Mouse (Mus musculus): ENCODE data around the gene Ccdc62. TPM values are rescaled to one million over a fixed set of nuclear protein-coding genes. Genes with fewer than 3 reads are reported as not detected.
A peak's percentile ranks its signal among the peaks of the same experiment; 100 is the strongest.

Gene Ccdc62
- polyA plus RNA-seq, 1 experiment from 2014 or later = 6.4 TPM

DNA sequence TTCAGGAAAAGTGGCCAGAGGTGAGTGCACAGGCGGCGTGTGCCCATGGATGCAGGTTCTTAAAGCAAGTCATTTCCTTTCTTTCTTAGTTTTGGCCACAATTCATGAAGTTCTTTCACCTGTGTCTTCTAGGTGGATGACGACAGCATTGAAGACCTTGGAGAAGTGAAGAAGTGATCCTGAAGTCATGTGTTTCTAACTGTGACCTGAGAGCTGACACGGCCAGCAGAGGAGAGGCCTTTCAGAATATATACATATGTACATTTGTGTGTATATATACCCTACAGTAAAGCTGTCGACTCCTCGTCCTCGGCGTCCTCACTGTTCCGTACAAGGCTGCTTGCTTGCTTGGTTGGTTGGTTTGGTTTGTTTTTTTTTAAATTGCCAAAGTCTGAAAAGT lies 3.4 kb upstream of the Ccdc62 start, which contains the start of gene Gm43518:
Gene Gm43518, plus strand, starts transcription at position 301 of the 400 bp plus-strand sequence.
- Histone ChIP-seq H3K27ac (ENCODE audit: low read depth, low read length) (no peak within 1 kb of the TSS), H3K9me3 (replicated peaks; ENCODE audit: control insufficient read depth, low read length) (no peaks in the 10 kb centered on the region), H3K4me1 (ENCODE audit: control insufficient read depth, insufficient read depth, low read length) (peaks cover 5% of the 10 kb centered on the region; the same call in 1 of the 2 replicates), H3K27me3 (ENCODE audit: control insufficient read depth, insufficient read depth, low read length) (no peaks in the 10 kb centered on the region), H3K36me3 (ENCODE audit: control insufficient read depth, insufficient read depth, low read length) (peaks cover 30% of the 10 kb centered on the region), H3K9ac (ENCODE audit: low read depth, low read length) (no peak within 1 kb of the TSS), H3K4me3 (ENCODE audit: low read depth, low read length) (no peak within 1 kb of the TSS), H3K4me2 (no peak within 1 kb of the TSS)
- ATAC-seq (replicated peaks; ENCODE audit: insufficient number of reproducible peaks, low FRiP score, low TSS enrichment) = no peak
- WGBS (ENCODE audit: insufficient replicate concordance) = 92% methylated on average over 9 of the region's 9 CpGs

DNA sequence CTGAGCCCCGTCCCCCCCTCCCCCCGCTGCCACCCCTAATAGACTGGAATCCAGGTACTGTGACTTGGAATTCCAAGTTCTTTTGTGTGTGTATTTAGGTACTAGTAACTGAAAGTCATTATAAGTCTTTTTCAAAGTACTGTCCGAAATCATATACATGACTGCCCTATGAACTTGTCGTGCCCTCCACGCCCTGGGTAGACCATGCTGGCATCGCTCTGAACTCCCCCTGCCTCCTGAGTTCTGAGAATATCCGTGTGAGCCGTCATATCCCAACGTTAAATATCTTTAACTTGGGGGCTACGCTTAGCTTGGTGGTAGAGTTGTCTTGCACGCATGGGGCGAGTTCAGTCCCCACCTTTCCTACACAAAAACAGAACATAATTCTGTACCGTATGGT lies 652 bp downstream of the Ccdc62 start:
- Histone ChIP-seq H3K4me1 (ENCODE audit: control insufficient read depth, insufficient read depth, low read length) (peaks cover 7% of the 10 kb centered on the region; the same call in 1 of the 2 replicates), H3K27me3 (ENCODE audit: control insufficient read depth, insufficient read depth, low read length) (no peaks in the 10 kb centered on the region), H3K27ac (ENCODE audit: low read depth, low read length) (no peak overlapping the region), H3K4me2 (peak overlapping the region; percentile 88), H3K9me3 (replicated peaks; ENCODE audit: control insufficient read depth, low read length) (no peaks in the 10 kb centered on the region), H3K4me3 (ENCODE audit: low read depth, low read length) (peak overlapping the region; percentile 77), H3K36me3 (ENCODE audit: control insufficient read depth, insufficient read depth, low read length) (peaks cover 15% of the 10 kb centered on the region), H3K9ac (ENCODE audit: low read depth, low read length) (peak overlapping the region; percentile 97)
- WGBS (ENCODE audit: insufficient replicate concordance) = 48% methylated on average over 13 of the region's 13 CpGs
- no peak for ATAC-seq (replicated peaks; ENCODE audit: insufficient number of reproducible peaks, low FRiP score, low TSS enrichment)

DNA sequence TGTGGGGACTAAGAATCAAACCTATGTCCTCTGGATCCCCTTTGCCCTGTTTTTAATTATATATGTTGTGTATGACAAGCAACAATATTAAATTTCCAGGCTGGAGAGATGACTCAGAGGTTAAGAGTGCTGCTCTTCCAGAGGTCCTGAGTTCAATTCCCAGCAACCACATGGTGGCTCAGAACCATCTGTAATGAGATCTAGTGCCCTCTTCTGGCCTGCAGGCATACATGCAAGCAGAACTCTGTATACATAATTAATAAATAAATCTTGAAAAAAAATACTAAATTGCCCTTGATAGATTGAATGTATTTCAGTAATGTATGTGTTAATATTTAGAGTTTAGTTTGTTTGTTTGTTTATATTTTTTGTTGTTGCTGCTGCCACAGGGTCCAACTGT lies 2.4 kb downstream of the Ccdc62 start:
- H3K27me3 ChIP-seq (ENCODE audit: control insufficient read depth, insufficient read depth, low read length) = no peaks in the 10 kb centered on the region
- no peak overlapping the region for H3K4me3 ChIP-seq (ENCODE audit: low read depth, low read length)
- H3K9me3 ChIP-seq (replicated peaks; ENCODE audit: control insufficient read depth, low read length) = no peaks in the 10 kb centered on the region
- peaks cover 7% of the 10 kb centered on the region; the same call in 1 of the 2 replicates for H3K4me1 ChIP-seq (ENCODE audit: control insufficient read depth, insufficient read depth, low read length)
- peaks cover 5% of the 10 kb centered on the region for H3K36me3 ChIP-seq (ENCODE audit: control insufficient read depth, insufficient read depth, low read length)
- H3K9ac ChIP-seq (ENCODE audit: low read depth, low read length) = no peak overlapping the region
- H3K4me2 ChIP-seq = no peak overlapping the region
- ATAC-seq (replicated peaks; ENCODE audit: insufficient number of reproducible peaks, low FRiP score, low TSS enrichment) = no peak
- no peak overlapping the region for H3K27ac ChIP-seq (ENCODE audit: low read depth, low read length)

DNA sequence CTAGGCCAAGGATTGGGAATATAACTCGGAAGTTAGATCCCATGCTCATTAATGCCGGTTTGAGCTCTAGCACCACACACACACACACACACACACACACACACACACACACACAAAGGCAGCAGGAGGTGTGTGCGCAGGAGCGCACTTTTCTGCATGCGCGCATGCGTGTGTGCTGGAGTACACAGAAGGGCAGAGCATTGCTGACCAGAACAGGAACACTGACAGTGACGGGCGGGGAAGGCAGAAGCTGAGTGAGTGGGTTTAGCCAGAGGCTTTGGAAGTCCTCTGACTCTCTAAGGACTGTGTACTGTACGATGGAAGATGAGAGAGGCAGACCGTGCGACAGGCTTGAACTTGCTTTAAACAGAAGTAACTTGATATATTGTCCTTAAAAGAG lies 3.1 kb downstream of the Ccdc62 start:
- peaks cover 3% of the 10 kb centered on the region; the same call in 1 of the 2 replicates for H3K36me3 ChIP-seq (ENCODE audit: control insufficient read depth, insufficient read depth, low read length)
- H3K27ac ChIP-seq (ENCODE audit: low read depth, low read length) = no peak overlapping the region
- peak overlapping the region; percentile 63; the same call in 1 of the 2 replicates for H3K9ac ChIP-seq (ENCODE audit: low read depth, low read length)
- H3K9me3 ChIP-seq (replicated peaks; ENCODE audit: control insufficient read depth, low read length) = no peaks in the 10 kb centered on the region
- H3K4me2 ChIP-seq = peak overlapping the region; percentile 47; the same call in 1 of the 2 replicates
- peaks cover 7% of the 10 kb centered on the region; the same call in 1 of the 2 replicates for H3K4me1 ChIP-seq (ENCODE audit: control insufficient read depth, insufficient read depth, low read length)
- ATAC-seq (replicated peaks; ENCODE audit: insufficient number of reproducible peaks, low FRiP score, low TSS enrichment) = no peak
- 86% methylated on average over 12 of the region's 12 CpGs for WGBS (ENCODE audit: insufficient replicate concordance)
- H3K27me3 ChIP-seq (ENCODE audit: control insufficient read depth, insufficient read depth, low read length) = no peaks in the 10 kb centered on the region
- no peak overlapping the region for H3K4me3 ChIP-seq (ENCODE audit: low read depth, low read length)

DNA sequence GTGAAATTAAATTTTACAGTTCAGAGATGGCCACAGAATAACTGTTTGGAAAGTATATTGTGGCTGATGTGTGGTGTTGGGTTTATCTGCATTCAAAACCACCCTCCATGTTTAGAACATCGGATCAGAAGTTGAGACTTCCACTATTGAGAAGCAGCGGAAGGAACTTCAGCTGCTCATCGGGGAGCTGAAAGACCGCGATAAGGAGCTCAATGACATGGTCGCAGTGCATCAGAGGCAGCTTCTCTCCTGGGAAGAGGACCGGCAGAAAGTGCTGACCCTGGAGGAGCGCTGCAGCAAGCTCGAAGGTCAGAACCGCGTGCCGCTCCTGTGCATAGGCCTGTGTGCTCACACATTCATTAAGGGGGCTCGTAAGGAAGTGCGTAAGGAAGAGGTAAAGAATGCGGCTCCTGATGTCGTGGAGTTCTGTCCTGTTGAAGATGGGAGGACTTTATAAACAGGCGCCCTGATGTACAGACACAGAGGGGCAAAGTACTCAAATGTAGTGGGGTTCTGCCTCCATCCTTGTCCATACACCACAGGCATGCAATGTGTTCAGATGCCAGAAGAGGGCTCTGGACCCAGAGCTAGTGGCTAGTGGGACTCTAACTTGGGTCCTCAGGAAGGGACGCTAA lies 3.6 kb downstream of the Ccdc62 start:
- H3K9ac ChIP-seq (ENCODE audit: low read depth, low read length) = peak overlapping the region; percentile 63
- H3K4me3 ChIP-seq (ENCODE audit: low read depth, low read length) = no peak overlapping the region
- H3K27ac ChIP-seq (ENCODE audit: low read depth, low read length) = no peak overlapping the region
- no peaks in the 10 kb centered on the region; the same call in 1 of the 2 replicates for H3K36me3 ChIP-seq (ENCODE audit: control insufficient read depth, insufficient read depth, low read length)
- peak overlapping the region; percentile 47 for H3K4me2 ChIP-seq
- no peaks in the 10 kb centered on the region for H3K9me3 ChIP-seq (replicated peaks; ENCODE audit: control insufficient read depth, low read length)
- ATAC-seq (replicated peaks; ENCODE audit: insufficient number of reproducible peaks, low FRiP score, low TSS enrichment) = no peak
- peaks cover 7% of the 10 kb centered on the region; the same call in 1 of the 2 replicates for H3K4me1 ChIP-seq (ENCODE audit: control insufficient read depth, insufficient read depth, low read length)
- 25% methylated on average over 18 of the region's 18 CpGs for WGBS (ENCODE audit: insufficient replicate concordance)
- no peaks in the 10 kb centered on the region for H3K27me3 ChIP-seq (ENCODE audit: control insufficient read depth, insufficient read depth, low read length)

DNA sequence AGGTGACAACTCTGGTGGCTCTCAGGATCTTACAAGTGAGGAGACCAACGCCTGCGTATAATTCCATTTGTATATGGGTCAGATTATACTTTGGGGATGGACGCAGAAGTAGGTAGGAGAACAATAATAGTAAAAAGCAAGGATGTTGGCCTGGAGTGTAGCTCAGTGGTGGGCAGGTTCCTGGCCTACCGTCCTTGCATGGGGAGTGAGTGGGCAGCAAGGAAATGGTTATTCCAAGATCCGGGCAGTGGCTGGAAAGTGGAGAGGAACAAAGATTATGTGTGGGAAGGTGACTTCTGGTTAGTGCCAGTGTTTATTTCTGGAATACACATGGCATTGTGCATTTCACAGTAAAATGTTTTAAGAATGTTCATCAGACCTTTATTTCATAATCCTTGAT lies 5.5 kb downstream of the Ccdc62 start:
- no peaks in the 10 kb centered on the region for H3K36me3 ChIP-seq (ENCODE audit: control insufficient read depth, insufficient read depth, low read length)
- no peak overlapping the region for H3K4me2 ChIP-seq
- no peak for ATAC-seq (replicated peaks; ENCODE audit: insufficient number of reproducible peaks, low FRiP score, low TSS enrichment)
- H3K9me3 ChIP-seq (replicated peaks; ENCODE audit: control insufficient read depth, low read length) = no peaks in the 10 kb centered on the region
- no peak overlapping the region for H3K4me3 ChIP-seq (ENCODE audit: low read depth, low read length)
- H3K27ac ChIP-seq (ENCODE audit: low read depth, low read length) = no peak overlapping the region
- no peak overlapping the region for H3K9ac ChIP-seq (ENCODE audit: low read depth, low read length)
- 82% methylated on average over 5 of the region's 5 CpGs for WGBS (ENCODE audit: insufficient replicate concordance)
- peaks cover 7% of the 10 kb centered on the region; the same call in 1 of the 2 replicates for H3K4me1 ChIP-seq (ENCODE audit: control insufficient read depth, insufficient read depth, low read length)
- no peaks in the 10 kb centered on the region for H3K27me3 ChIP-seq (ENCODE audit: control insufficient read depth, insufficient read depth, low read length)

DNA sequence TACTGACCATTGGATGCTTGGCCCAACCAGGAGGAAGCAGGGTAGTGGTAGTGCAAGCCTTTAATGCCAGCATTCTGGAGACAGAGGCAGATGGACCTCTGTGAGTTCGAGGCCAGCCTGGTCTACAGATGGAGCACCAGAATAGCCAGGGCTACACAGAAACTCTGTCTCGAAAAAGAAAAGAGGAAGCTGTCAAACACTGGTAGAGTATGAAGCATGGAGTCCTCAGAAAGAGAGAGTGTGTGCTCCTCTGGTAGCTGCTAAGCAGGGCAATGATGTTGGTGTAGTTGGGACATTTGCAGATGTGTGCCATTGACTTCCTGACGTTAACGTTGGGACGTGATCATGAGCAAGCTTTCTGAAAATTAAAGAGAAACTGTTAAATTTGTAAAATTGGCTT lies 8.0 kb downstream of the Ccdc62 start:
- Histone ChIP-seq H3K4me3 (ENCODE audit: low read depth, low read length) (no peak overlapping the region), H3K27ac (ENCODE audit: low read depth, low read length) (no peak overlapping the region), H3K4me1 (ENCODE audit: control insufficient read depth, insufficient read depth, low read length) (peaks cover 2% of the 10 kb centered on the region; the same call in 1 of the 2 replicates), H3K27me3 (ENCODE audit: control insufficient read depth, insufficient read depth, low read length) (no peaks in the 10 kb centered on the region), H3K9ac (ENCODE audit: low read depth, low read length) (no peak overlapping the region), H3K4me2 (no peak overlapping the region), H3K36me3 (ENCODE audit: control insufficient read depth, insufficient read depth, low read length) (no peaks in the 10 kb centered on the region), H3K9me3 (replicated peaks; ENCODE audit: control insufficient read depth, low read length) (no peaks in the 10 kb centered on the region)
- 80% methylated on average over 5 of the region's 5 CpGs for WGBS (ENCODE audit: insufficient replicate concordance)
- no peak for ATAC-seq (replicated peaks; ENCODE audit: insufficient number of reproducible peaks, low FRiP score, low TSS enrichment)

DNA sequence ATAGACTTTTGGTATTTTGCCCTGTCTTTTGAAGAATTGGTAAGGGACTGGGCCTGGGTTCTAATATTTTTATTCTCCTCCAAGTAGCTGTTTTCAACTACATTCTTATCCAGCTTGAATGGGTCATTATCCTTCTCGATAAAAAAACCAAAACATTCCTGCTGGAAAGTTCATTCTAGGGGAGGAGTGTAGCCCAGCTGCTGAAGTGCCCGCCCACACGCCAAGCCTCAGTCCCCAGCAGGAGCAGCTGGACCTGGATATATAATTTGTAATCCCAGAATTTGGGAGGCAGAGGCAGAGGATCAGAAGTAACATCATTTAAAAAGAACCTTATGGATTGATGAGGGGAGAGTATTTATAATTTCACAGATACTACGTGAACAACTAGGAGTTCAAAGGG lies 16.1 kb downstream of the Ccdc62 start:
- Histone ChIP-seq H3K4me1 (ENCODE audit: control insufficient read depth, insufficient read depth, low read length) (no peaks in the 10 kb centered on the region), H3K4me3 (ENCODE audit: low read depth, low read length) (no peak overlapping the region), H3K9ac (ENCODE audit: low read depth, low read length) (no peak overlapping the region), H3K4me2 (no peak overlapping the region), H3K36me3 (ENCODE audit: control insufficient read depth, insufficient read depth, low read length) (no peaks in the 10 kb centered on the region), H3K27ac (ENCODE audit: low read depth, low read length) (no peak overlapping the region), H3K27me3 (ENCODE audit: control insufficient read depth, insufficient read depth, low read length) (no peaks in the 10 kb centered on the region), H3K9me3 (replicated peaks; ENCODE audit: control insufficient read depth, low read length) (no peaks in the 10 kb centered on the region)
- WGBS (ENCODE audit: insufficient replicate concordance) = 70% methylated on average over 4 of the region's 4 CpGs
- ATAC-seq (replicated peaks; ENCODE audit: insufficient number of reproducible peaks, low FRiP score, low TSS enrichment) = no peak
